Mouse (Mus musculus) myocyte (in vitro differentiated cells): ENCODE data around the gene Hdac7.

Experiments used
- MYOD1 ChIP-seq, 3 experiments: IDR thresholded peaks; one replicate each; pipeline ENCODE4 v1.6.1; 2011; ENCODE audit warnings: control low read depth in 2 of 3, low read depth in 2 of 3, mild to moderate bottlenecking in 2 of 3, moderate library complexity in 1 of 3; ENCODE audit not compliant: insufficient read length in 2 of 3, control insufficient read depth in 1 of 3
- POLR2A ChIP-seq: IDR thresholded peaks from one replicate; pipeline ENCODE4 v1.6.1; 2011; ENCODE audit warnings: low read depth, mild to moderate bottlenecking, control low read depth, moderate library complexity; ENCODE audit not compliant: insufficient read length
- USF1 ChIP-seq: IDR thresholded peaks from one replicate; pipeline ENCODE4 v1.6.1; 2011; ENCODE audit warnings: low read depth, mild to moderate bottlenecking, control low read depth, moderate library complexity

DNA sequence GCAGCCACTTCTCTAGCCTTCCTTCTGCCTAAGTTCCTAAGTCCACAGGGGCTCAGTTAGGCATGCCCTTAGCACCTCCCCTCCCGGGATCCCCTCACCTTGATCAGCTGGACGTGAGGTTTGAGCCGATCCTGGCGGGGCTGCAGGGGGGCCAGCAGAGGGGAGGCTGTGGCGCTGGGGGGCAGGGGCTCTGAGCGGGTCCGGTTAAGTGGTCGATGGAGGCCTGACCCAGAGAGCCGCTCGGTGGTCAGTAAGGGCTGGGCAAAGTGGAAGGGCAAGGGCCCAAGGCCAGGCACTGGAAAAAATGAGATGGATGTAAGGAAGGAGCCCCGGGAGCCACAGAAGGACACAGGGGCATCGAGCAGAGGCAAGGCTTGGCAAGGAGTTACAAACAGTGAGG is 36.4 kb downstream of the Hdac7 start:
- TF ChIP-seq MYOD1 (IDR thresholded peaks at IDR 0.05; ENCODE audit: control insufficient read depth in 1 of 3, insufficient read length in 2 of 3, low read depth in 2 of 3) (no peak), POLR2A (no peak), USF1 (no peak)
